Mouse (Mus musculus) midbrain, embryonic 16.5 days (tissue): ENCODE measurements around the gene Phf20. TPM values are rescaled to one million over a fixed set of nuclear protein-coding genes. Genes with fewer than 3 reads are reported as not detected.

Experiments
- ATAC-seq: fragments of 200-750 bp; cut with Nextera tagmentation; 2 replicates; pipeline ENCODE4 v1.8.0; 2017; ENCODE audit warnings: moderate TSS enrichment
- H3K27ac ChIP-seq: fragments of 300-500 bp; sonication (generic); 2 replicates; pipeline ENCODE4 v1.5.1; 2014; ENCODE audit warnings: mild to moderate bottlenecking, low read length, mixed read lengths
- H3K27me3 ChIP-seq: fragments of 300-500 bp; sonication (generic); 2 replicates; pipeline ENCODE4 v1.6.1; 2014; ENCODE audit warnings: low read depth, low read length, mixed read lengths; ENCODE audit not compliant: control insufficient read depth, insufficient read depth
- H3K36me3 ChIP-seq: fragments of 300-500 bp; sonication (generic); 2 replicates; pipeline ENCODE4 v1.6.1; 2014; ENCODE audit warnings: mild to moderate bottlenecking, low read length, moderate library complexity, mixed read lengths; ENCODE audit not compliant: control insufficient read depth, insufficient read depth
- H3K4me1 ChIP-seq: fragments of 300-500 bp; sonication (generic); 2 replicates; pipeline ENCODE4 v1.6.1; 2014; ENCODE audit warnings: mild to moderate bottlenecking, low read length, mixed read lengths; ENCODE audit not compliant: control insufficient read depth, insufficient read depth
- H3K4me2 ChIP-seq: fragments of 300-500 bp; sonication (generic); 2 replicates; pipeline ENCODE4 v1.6.1; 2014; ENCODE audit warnings: mild to moderate bottlenecking, low read length, mixed read lengths
- H3K4me3 ChIP-seq: fragments of 300-500 bp; sonication (generic); 2 replicates; pipeline ENCODE4 v1.5.1; 2014; ENCODE audit warnings: low read depth, mild to moderate bottlenecking, low read length, moderate library complexity, mixed read lengths
- H3K9ac ChIP-seq: fragments of 300-500 bp; sonication (generic); 2 replicates; pipeline ENCODE4 v1.6.1; 2014; ENCODE audit warnings: low read depth, low read length, mixed read lengths
- H3K9me3 ChIP-seq: fragments of 300-500 bp; sonication (generic); replicated peaks from 2 replicates; pipeline ENCODE4 v1.6.1; 2014; ENCODE audit warnings: mild to moderate bottlenecking, low read length, mixed read lengths; ENCODE audit not compliant: control insufficient read depth, poor library complexity, severe bottlenecking
- WGBS: fragments of 180-500 bp; shearing (Covaris S2); extraction: QIAGEN DNeasy Blood & Tissue Kit; methylation state at CpG from one replicate; pipeline ENCODE4 v1.1.7; 2014; 5-methylcytosine and 5-hydroxymethylcytosine counted together
- polyA plus RNA-seq: library from polyadenylated mRNA; unstranded; fragments of >200 nt; fragmentation: Nextera tagmentation; extraction: Ambion mirVana; gene quantifications from 2 replicates; pipeline ENCODE4 v1.2.1, GENCODE M21; 2015

Gene Phf20
- polyA plus RNA-seq = 132 and 136 TPM in 2 replicates

- Histone ChIP-seq H3K4me2 (peak within 1 kb of the TSS; percentile 76), H3K4me1 (peaks cover 33% of the 10 kb centered on the region), H3K27ac (peak within 1 kb of the TSS; percentile 97), H3K27me3 (no peaks in the 10 kb centered on the region), H3K9ac (peak within 1 kb of the TSS; percentile 91), H3K4me3 (peak within 1 kb of the TSS; percentile 76), H3K9me3 (no peaks in the 10 kb centered on the region), H3K36me3 (no peaks in the 10 kb centered on the region)
- WGBS = under 1% methylated on average over 69 of the region's 88 CpGs
- peak; percentile 97 for ATAC-seq
Observed at GRCm38 (mm10) chr2:156196302-156197128, at the start of gene Phf20. Gene Phf20 (plus strand): TSS chr2:156196466.

GRCm38 (mm10) chr2:156147316-156147915 lies 48.9 kb upstream of the Phf20 start:
- Histone ChIP-seq H3K27ac (no peak overlapping the region), H3K4me1 (peaks cover 13% of the 10 kb centered on the region), H3K4me3 (no peak overlapping the region), H3K27me3 (no peaks in the 10 kb centered on the region), H3K9ac (no peak overlapping the region), H3K9me3 (no peaks in the 10 kb centered on the region), H3K36me3 (peaks cover 17% of the 10 kb centered on the region), H3K4me2 (no peak overlapping the region)
- 90% methylated on average over 3 of the region's 3 CpGs for WGBS
- ATAC-seq = no peak

- Histone ChIP-seq H3K4me3 (no peak overlapping the region), H3K9ac (no peak overlapping the region), H3K9me3 (no peaks in the 10 kb centered on the region), H3K27me3 (no peaks in the 10 kb centered on the region), H3K4me2 (no peak overlapping the region), H3K36me3 (peaks cover 19% of the 10 kb centered on the region), H3K4me1 (no peaks in the 10 kb centered on the region), H3K27ac (no peak overlapping the region)
- ATAC-seq = no peak
Observed at GRCm38 (mm10) chr2:156151538-156151937, 44.7 kb upstream of the Phf20 start.

DNA sequence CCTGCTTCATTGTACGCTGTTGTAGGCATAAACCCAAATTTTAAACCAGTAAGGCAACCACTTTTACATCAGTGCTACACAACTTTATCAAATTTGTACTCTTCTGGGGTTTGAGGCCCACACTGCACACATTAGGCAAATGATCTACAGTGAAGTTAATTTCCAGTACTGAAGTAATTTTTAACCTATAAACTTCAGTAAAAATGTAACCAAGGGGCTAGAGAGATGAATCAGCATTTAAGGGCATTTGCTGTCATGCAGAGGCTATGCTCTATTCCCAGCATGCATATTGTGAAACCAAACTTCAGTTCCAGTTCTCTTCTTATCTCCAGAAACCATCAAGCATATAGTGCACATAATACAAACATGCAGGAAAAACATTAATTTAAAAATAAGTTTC lies 30.8 kb upstream of the Phf20 start:
- ATAC-seq = no peak
- no peak overlapping the region for H3K4me3 ChIP-seq
- peaks cover 39% of the 10 kb centered on the region for H3K36me3 ChIP-seq
- no peak overlapping the region for H3K9ac ChIP-seq
- H3K27me3 ChIP-seq = no peaks in the 10 kb centered on the region
- H3K9me3 ChIP-seq = no peaks in the 10 kb centered on the region
- WGBS = 94% methylated on average over 1 of the region's 1 CpGs
- no peak overlapping the region for H3K27ac ChIP-seq
- no peaks in the 10 kb centered on the region for H3K4me1 ChIP-seq
- H3K4me2 ChIP-seq = no peak overlapping the region

DNA sequence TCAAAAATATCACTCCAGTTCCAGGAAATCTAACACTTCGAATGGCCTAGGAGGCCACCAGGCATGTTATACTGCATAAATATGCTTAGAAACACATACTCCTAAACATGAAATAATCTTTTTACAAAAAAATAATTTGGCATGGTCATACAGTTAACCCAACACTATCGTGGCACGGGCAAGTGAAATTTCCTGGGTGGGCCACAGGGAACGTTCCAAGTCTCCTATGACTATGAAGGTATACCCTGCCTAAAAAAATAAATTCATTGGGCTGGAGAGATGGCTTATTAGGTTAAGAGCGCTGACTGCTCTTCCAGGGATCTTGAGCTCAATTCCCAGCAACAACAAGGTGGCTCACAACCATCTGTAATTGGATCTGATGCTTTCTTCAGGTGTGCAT lies 29.7 kb upstream of the Phf20 start:
- no peak for ATAC-seq
- Histone ChIP-seq H3K9me3 (no peaks in the 10 kb centered on the region), H3K4me1 (no peaks in the 10 kb centered on the region), H3K9ac (no peak overlapping the region), H3K27ac (no peak overlapping the region), H3K36me3 (peaks cover 38% of the 10 kb centered on the region), H3K4me2 (no peak overlapping the region), H3K27me3 (no peaks in the 10 kb centered on the region), H3K4me3 (no peak overlapping the region)
- WGBS = 95% methylated on average over 5 of the region's 5 CpGs

DNA sequence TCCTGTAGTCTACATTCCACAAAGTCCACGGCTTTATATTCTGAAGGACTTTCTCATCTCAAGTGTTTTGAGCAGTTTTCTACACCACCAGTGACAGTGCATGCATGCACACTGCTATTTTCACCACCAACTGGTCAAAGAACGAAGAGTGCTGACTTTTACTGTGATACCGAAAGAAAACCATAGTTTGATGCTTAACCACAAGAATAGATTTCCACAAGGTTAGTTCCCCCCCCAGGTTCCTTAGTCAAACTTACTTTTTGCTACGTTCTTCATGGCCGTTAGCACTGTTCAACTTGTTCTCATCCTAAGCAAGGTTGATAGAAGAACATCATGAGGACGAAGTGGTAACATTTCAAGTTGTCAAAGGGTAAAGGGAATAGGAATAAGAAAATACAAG lies 19.2 kb upstream of the Phf20 start:
- 86% methylated on average over 6 of the region's 6 CpGs for WGBS
- no peak overlapping the region for H3K4me3 ChIP-seq
- peaks cover 14% of the 10 kb centered on the region; the same call in 1 of the 2 replicates for H3K36me3 ChIP-seq
- H3K9me3 ChIP-seq = no peaks in the 10 kb centered on the region
- H3K27me3 ChIP-seq = no peaks in the 10 kb centered on the region
- no peak overlapping the region for H3K4me2 ChIP-seq
- H3K9ac ChIP-seq = no peak overlapping the region
- H3K4me1 ChIP-seq = peaks cover 37% of the 10 kb centered on the region
- ATAC-seq = no peak
- H3K27ac ChIP-seq = no peak overlapping the region

GRCm38 (mm10) chr2:156177651-156178050 lies 18.6 kb upstream of the Phf20 start:
- H3K9me3 ChIP-seq = no peaks in the 10 kb centered on the region
- no peak overlapping the region for H3K4me3 ChIP-seq
- no peak overlapping the region for H3K27ac ChIP-seq
- peak overlapping the region; percentile 15; the same call in 1 of the 2 replicates for H3K4me2 ChIP-seq
- peaks cover 37% of the 10 kb centered on the region for H3K4me1 ChIP-seq
- no peaks in the 10 kb centered on the region for H3K27me3 ChIP-seq
- 71% methylated on average over 7 of the region's 7 CpGs for WGBS
- H3K36me3 ChIP-seq = peaks cover 14% of the 10 kb centered on the region; the same call in 1 of the 2 replicates
- no peak overlapping the region for H3K9ac ChIP-seq
- ATAC-seq = no peak

- H3K4me2 ChIP-seq = peak overlapping the region; percentile 78
- no peaks in the 10 kb centered on the region for H3K9me3 ChIP-seq
- H3K36me3 ChIP-seq = peaks cover 7% of the 10 kb centered on the region; the same call in 1 of the 2 replicates
- under 1% methylated on average over 47 of the region's 47 CpGs for WGBS
- H3K4me1 ChIP-seq = peaks cover 32% of the 10 kb centered on the region
- no peaks in the 10 kb centered on the region for H3K27me3 ChIP-seq
- H3K9ac ChIP-seq = peak overlapping the region; percentile 100
- peak; percentile 47 for ATAC-seq
- H3K27ac ChIP-seq = peak overlapping the region; percentile 98
- H3K4me3 ChIP-seq = peak overlapping the region; percentile 97
Observed at GRCm38 (mm10) chr2:156179046-156179795, 17.0 kb upstream of the Phf20 start.
